Mouse (Mus musculus): ENCODE measurements around the gene Prkch.
"Not testable (repeated sequence)": the region's sequence is repeated elsewhere in the genome, so short reads cannot be mapped to it uniquely, and the experiment has no call there.

Prkch gene

GRCm38 (mm10) chr12:73584610-73585240 is at the start of gene Prkch:
Gene Prkch, plus strand, starts transcription at chr12:73584796.
- DNase-seq: peak; percentile 89 to 91

DNA sequence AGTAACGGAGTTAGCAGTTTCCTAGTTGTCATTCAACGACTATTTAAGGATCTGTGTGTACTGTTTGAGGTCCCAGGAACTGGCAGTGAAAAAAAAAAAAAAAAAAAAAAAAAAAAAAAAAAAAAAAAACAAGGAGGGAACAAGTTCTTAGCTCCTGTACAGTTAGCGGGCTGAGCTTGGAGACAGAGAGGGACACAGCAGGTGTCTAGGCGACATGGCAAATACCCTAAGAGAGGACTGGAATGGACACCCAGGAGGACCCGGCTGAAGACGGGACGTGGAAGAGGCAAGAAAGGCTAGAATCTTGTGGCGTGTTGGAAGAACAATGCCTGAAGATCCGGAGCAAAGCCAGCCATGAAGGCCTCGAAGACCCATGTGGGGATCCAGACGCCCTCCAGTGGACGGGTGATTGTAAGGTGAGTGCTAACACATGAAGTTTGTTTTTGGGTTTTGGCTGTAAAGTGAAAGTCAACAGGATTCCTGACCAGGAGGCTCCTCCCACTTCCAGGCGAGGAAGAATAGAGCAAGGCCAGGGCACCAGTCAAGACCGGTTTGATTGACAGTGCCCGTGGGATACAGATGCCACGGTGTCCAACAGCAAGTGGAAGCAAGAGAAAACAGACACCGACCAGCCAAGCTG is 47.0 kb upstream of the Prkch start:
- DNase-seq: peak; percentile 29 to 72

- not testable (repeated sequence) for DNase-seq
Measured at GRCm38 (mm10) chr12:73538139-73538508, 46.5 kb upstream of the Prkch start.

- DNase-seq: no peak
Measured at GRCm38 (mm10) chr12:73539151-73539550, 45.4 kb upstream of the Prkch start.

DNA sequence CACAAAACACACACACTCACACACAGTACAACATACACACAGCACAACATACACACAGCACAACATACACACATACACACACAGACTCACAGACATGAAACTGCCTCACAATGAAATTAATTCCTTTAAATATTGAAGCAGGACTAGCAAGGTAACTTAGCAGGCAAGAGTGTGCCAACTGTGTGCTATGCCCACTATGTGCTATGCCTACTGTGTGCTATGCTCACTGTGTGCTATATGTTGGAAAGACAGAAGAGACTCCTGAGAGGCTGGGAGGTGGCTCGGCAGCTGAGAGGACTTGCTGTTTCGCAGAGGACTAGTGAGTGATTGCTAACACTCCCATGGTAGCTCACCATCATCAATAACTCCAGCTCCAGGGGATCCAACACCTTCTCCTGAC is 44.2 kb upstream of the Prkch start:
- DNase-seq: no peak

DNA sequence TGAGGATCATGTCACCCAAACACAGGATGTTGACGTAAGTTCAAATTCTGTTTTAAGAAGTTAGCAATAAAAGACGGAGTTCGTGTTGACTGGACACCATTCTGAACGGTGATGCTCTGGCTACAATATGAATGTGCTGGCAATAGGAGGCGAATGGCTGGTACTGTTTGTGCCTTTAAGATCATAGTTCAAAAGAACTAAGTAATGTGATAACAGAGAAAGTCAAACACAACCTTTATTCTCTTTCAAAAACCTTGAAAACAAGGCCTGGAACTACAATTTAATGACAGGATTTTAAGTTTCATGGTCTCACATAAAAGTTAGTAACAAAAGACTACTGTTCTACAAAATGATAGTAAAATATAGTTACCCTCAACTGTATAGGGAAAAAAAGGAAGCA is 41.4 kb upstream of the Prkch start:
- no peak for DNase-seq

GRCm38 (mm10) chr12:73544736-73545671 is 39.6 kb upstream of the Prkch start:
- no peak for DNase-seq

DNA sequence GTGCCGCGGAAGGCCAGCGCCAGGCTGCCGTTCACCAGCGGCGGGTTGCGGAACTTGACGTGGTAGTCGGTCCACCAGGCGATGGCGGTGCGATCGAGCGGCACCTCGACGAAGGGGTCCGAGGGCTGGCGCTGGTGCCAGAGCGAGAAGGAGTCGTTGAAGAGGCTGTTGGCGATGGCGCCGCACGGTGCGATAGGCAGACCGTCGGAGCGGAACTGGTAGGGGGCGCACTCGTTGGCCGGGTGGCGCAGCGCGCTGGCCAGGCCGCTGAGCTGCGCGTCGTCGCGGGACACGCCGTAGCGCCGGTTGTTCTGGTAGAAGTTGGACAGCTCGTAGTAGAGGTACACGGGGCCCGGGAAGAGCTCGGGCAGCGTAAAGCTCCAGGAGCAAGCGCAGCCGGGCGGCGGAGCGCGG is 38.9 kb upstream of the Prkch start:
- DNase-seq: peak; percentile 20 to 69

DNA sequence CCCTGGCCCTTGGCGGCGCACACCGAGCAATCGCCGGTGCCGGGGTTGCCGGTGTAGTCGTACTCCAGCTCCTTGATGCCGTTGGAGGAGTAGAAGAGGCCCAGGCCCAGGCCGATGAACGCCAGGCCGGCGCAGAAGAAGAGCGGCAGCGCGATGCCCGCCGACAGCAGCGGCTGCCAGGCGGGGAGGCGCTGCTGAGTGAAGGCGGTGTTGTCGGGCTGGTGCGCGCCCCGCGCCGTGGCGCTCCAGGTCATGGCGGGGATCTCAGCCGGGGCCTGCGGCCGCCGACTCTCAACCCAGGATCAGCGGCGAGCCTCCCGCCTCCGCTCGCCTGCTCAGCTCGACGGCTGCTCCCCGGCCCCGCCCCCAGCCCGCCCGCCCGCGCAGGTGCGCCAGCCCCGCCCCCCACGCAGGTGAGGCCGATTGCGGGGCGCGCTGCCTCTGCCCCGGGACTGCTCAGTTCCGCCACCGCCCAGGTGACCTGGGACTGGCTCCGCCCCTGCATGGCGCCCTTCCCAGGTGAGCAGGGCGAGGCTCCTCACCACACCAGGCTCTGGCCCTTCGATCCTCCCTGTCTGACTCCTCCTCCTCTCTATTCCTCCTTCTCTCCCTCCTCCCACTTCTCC is 38.4 kb upstream of the Prkch start, which contains the start of gene Tmem30b:
Gene Tmem30b, minus strand, starts transcription at position 307 of the 626 bp plus-strand sequence.
- DNase-seq: peak; percentile 72 to 84

GRCm38 (mm10) chr12:73547646-73548045 is 37.0 kb upstream of the Prkch start:
- peak in 1 of 2 experiments; percentile 22 for DNase-seq

- DNase-seq: no peak
Measured at GRCm38 (mm10) chr12:73548259-73548658, 36.3 kb upstream of the Prkch start.

- DNase-seq: peak; percentile 73 to 86
Measured at GRCm38 (mm10) chr12:73554155-73554554, 30.4 kb upstream of the Prkch start.

GRCm38 (mm10) chr12:73558525-73559195 is 25.9 kb upstream of the Prkch start:
- no peak for DNase-seq

- DNase-seq: peak in 1 of 2 experiments; percentile 58
Measured at GRCm38 (mm10) chr12:73560091-73560490, 24.5 kb upstream of the Prkch start.

DNA sequence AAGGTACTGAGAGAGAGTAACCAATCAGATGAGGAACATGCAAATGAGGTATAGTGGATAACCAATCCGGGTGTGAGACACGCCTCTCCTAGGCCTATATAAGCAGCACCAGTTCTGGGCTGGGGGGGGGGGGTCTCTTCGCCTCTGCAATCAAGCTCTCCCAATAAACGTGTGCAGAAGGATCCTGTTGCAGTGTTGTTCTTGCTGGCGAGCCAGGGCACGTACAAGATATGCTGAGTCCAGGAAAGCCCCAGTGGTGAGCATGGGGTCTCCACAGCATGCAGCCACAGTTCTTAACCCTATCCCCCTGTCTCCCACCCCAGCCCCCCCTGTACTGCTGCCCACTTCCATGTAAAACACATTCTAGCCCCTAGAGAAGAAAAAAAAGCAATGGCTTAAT is 21.5 kb upstream of the Prkch start:
- DNase-seq: not testable (repeated sequence)

DNA sequence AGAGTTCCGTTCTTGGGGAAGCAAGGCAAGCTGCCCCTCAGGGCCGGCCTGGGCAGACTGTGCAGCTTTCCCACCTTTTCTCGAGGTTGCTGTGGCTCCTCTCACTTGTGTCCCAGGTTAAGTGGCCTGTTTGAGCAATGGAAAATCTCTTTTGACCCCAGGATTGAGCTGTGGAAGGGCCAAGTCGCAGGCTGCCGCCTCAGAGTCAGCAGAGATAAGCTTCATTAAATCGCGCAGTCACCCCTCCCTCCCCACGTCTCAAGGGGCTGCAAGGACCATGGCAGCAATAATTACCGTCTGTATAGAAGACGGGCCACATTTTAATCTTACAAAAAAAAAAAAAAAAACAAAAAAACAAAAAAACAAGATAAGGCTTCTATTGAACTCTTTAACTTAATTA is 20.4 kb upstream of the Prkch start:
- no peak for DNase-seq

DNA sequence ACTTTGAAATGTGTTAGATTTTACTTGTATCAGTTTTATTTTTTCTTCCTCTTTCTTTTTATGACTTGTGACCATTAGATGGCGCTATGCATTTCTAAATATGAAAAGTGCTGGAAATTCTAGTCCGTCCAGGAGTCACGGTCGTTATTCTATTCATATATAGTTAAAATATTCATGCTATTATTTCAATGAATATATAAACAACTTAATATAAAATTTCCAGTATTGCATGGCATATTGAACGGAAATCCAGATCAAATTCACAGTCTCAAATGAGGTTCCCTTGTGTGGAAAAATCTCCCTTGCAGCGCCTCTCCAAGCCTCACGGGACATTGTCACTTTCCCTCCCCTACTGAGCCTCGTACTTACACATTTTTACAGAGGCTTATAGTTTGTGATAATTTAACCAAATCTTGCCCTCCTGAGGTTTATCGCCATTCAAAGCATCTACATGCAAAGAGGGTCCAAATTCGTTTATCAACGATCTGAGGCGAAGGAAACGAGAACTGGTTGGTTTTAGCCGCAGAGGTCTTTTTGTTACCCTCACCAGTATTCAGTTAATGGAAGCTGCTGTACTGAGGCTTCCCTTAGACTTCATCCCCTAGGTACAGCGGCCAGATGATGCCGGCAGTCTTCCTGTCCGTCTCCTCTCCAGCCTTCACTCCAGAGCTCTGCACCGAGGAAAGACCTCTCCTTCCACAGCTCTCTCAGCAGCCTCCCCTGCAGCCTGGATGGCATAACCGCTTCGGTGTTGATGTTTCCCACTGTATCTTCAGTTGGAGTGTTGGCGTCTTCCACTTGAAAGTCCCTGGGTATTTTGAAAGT is 19.6 kb upstream of the Prkch start:
- peak in 1 of 2 experiments; percentile 45 for DNase-seq

DNA sequence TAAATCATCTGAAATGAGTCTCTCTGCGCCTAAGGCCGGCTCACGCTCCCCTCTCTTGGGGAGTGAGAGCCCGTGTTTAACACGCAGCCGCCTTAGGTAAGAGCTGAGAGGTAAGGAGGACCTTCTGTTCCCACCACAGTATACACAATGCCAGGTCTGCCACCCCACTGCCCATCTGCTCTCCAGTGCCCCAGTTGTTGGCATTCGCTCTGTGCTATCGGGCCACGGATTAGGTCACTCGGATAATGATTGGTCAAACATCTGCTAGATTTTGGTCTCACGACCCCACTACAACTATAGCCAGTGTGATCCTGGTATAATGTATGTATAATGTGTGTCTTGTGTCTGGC is 19.0 kb upstream of the Prkch start:
- no peak for DNase-seq

- peak in 1 of 2 experiments; percentile 34 for DNase-seq
Measured at GRCm38 (mm10) chr12:73574632-73575031, 10.0 kb upstream of the Prkch start.

- DNase-seq: no peak
Measured at GRCm38 (mm10) chr12:73578141-73578540, 6.5 kb upstream of the Prkch start.

GRCm38 (mm10) chr12:73580811-73581210 is 3.8 kb upstream of the Prkch start:
- no peak for DNase-seq
